Mouse (Mus musculus): ENCODE measurements around the gene Fam207a. TPM values are rescaled to one million over a fixed set of nuclear protein-coding genes. Genes with fewer than 3 reads are reported as not detected.

Gene Fam207a
- polyA plus RNA-seq, 1 experiment = 10.4 TPM

GRCm38 (mm10) chr10:77554918-77555317 lies 39.3 kb upstream of the Fam207a start:
- Histone ChIP-seq H3K27me3 (ENCODE audit: control insufficient read depth, insufficient read depth, low read length) (no peaks in the 10 kb centered on the region), H3K36me3 (ENCODE audit: control insufficient read depth, insufficient read depth, low read length) (no peaks in the 10 kb centered on the region), H3K27ac (ENCODE audit: control insufficient read depth, insufficient read depth, low read depth, low read length) (no peak overlapping the region), H3K4me3 (ENCODE audit: control insufficient read depth, low read depth, low read length) (no peak overlapping the region), H3K4me1 (ENCODE audit: control insufficient read depth, insufficient read depth, low read length) (no peaks in the 10 kb centered on the region)
- TF ChIP-seq CTCF (IDR thresholded peaks at IDR 0.05; ENCODE audit: control insufficient read depth, insufficient read depth, insufficient replicate concordance, low read depth, low read length) (no peak), POLR2A (IDR thresholded peaks at IDR 0.05; ENCODE audit: control insufficient read depth, low read depth, low read length) (no peak)

GRCm38 (mm10) chr10:77553285-77553684 lies 37.7 kb upstream of the Fam207a start:
- Histone ChIP-seq H3K36me3 (ENCODE audit: control insufficient read depth, insufficient read depth, low read length) (no peaks in the 10 kb centered on the region), H3K4me1 (ENCODE audit: control insufficient read depth, insufficient read depth, low read length) (no peaks in the 10 kb centered on the region), H3K4me3 (ENCODE audit: control insufficient read depth, low read depth, low read length) (no peak overlapping the region), H3K27me3 (ENCODE audit: control insufficient read depth, insufficient read depth, low read length) (no peaks in the 10 kb centered on the region), H3K27ac (ENCODE audit: control insufficient read depth, insufficient read depth, low read depth, low read length) (no peak overlapping the region)
- TF ChIP-seq POLR2A (IDR thresholded peaks at IDR 0.05; ENCODE audit: control insufficient read depth, low read depth, low read length) (no peak), CTCF (IDR thresholded peaks at IDR 0.05; ENCODE audit: control insufficient read depth, insufficient read depth, insufficient replicate concordance, low read depth, low read length) (no peak)

- TF ChIP-seq POLR2A (IDR thresholded peaks at IDR 0.05; ENCODE audit: control insufficient read depth, low read depth, low read length) = no peak
- no peak for TF ChIP-seq CTCF (IDR thresholded peaks at IDR 0.05; ENCODE audit: control insufficient read depth, insufficient read depth, insufficient replicate concordance, low read depth, low read length)
- no peaks in the 10 kb centered on the region for H3K36me3 ChIP-seq (ENCODE audit: control insufficient read depth, insufficient read depth, low read length)
- H3K27me3 ChIP-seq (ENCODE audit: control insufficient read depth, insufficient read depth, low read length) = no peaks in the 10 kb centered on the region
- H3K27ac ChIP-seq (ENCODE audit: control insufficient read depth, insufficient read depth, low read depth, low read length) = no peak overlapping the region
- H3K4me1 ChIP-seq (ENCODE audit: control insufficient read depth, insufficient read depth, low read length) = no peaks in the 10 kb centered on the region
- H3K4me3 ChIP-seq (ENCODE audit: control insufficient read depth, low read depth, low read length) = no peak overlapping the region
These were observed 36.6 kb upstream of the Fam207a start for GRCm38 (mm10) chr10:77552162-77552561.

GRCm38 (mm10) chr10:77550874-77551273 lies 35.3 kb upstream of the Fam207a start:
- Histone ChIP-seq H3K36me3 (ENCODE audit: control insufficient read depth, insufficient read depth, low read length) (no peaks in the 10 kb centered on the region), H3K4me1 (ENCODE audit: control insufficient read depth, insufficient read depth, low read length) (no peaks in the 10 kb centered on the region), H3K27ac (ENCODE audit: control insufficient read depth, insufficient read depth, low read depth, low read length) (no peak overlapping the region), H3K4me3 (ENCODE audit: control insufficient read depth, low read depth, low read length) (no peak overlapping the region), H3K27me3 (ENCODE audit: control insufficient read depth, insufficient read depth, low read length) (no peaks in the 10 kb centered on the region)
- no peak for TF ChIP-seq POLR2A (IDR thresholded peaks at IDR 0.05; ENCODE audit: control insufficient read depth, low read depth, low read length)
- no peak for TF ChIP-seq CTCF (IDR thresholded peaks at IDR 0.05; ENCODE audit: control insufficient read depth, insufficient read depth, insufficient replicate concordance, low read depth, low read length)

GRCm38 (mm10) chr10:77548576-77548975 lies 33.0 kb upstream of the Fam207a start:
- Histone ChIP-seq H3K4me3 (ENCODE audit: control insufficient read depth, low read depth, low read length) (no peak overlapping the region), H3K27me3 (ENCODE audit: control insufficient read depth, insufficient read depth, low read length) (no peaks in the 10 kb centered on the region), H3K36me3 (ENCODE audit: control insufficient read depth, insufficient read depth, low read length) (no peaks in the 10 kb centered on the region), H3K4me1 (ENCODE audit: control insufficient read depth, insufficient read depth, low read length) (no peaks in the 10 kb centered on the region), H3K27ac (ENCODE audit: control insufficient read depth, insufficient read depth, low read depth, low read length) (no peak overlapping the region)
- no peak for TF ChIP-seq CTCF (IDR thresholded peaks at IDR 0.05; ENCODE audit: control insufficient read depth, insufficient read depth, insufficient replicate concordance, low read depth, low read length)
- TF ChIP-seq POLR2A (IDR thresholded peaks at IDR 0.05; ENCODE audit: control insufficient read depth, low read depth, low read length) = no peak

- no peaks in the 10 kb centered on the region for H3K4me1 ChIP-seq (ENCODE audit: control insufficient read depth, insufficient read depth, low read length)
- no peak overlapping the region for H3K4me3 ChIP-seq (ENCODE audit: control insufficient read depth, low read depth, low read length)
- H3K36me3 ChIP-seq (ENCODE audit: control insufficient read depth, insufficient read depth, low read length) = no peaks in the 10 kb centered on the region
- H3K27ac ChIP-seq (ENCODE audit: control insufficient read depth, insufficient read depth, low read depth, low read length) = no peak overlapping the region
- no peaks in the 10 kb centered on the region for H3K27me3 ChIP-seq (ENCODE audit: control insufficient read depth, insufficient read depth, low read length)
- no peak for TF ChIP-seq POLR2A (IDR thresholded peaks at IDR 0.05; ENCODE audit: control insufficient read depth, low read depth, low read length)
- no peak for TF ChIP-seq CTCF (IDR thresholded peaks at IDR 0.05; ENCODE audit: control insufficient read depth, insufficient read depth, insufficient replicate concordance, low read depth, low read length)
These were observed 29.3 kb upstream of the Fam207a start for GRCm38 (mm10) chr10:77544916-77545315.

GRCm38 (mm10) chr10:77543226-77543625 lies 27.6 kb upstream of the Fam207a start:
- Histone ChIP-seq H3K27ac (ENCODE audit: control insufficient read depth, insufficient read depth, low read depth, low read length) (no peak overlapping the region), H3K4me1 (ENCODE audit: control insufficient read depth, insufficient read depth, low read length) (no peaks in the 10 kb centered on the region), H3K36me3 (ENCODE audit: control insufficient read depth, insufficient read depth, low read length) (no peaks in the 10 kb centered on the region), H3K27me3 (ENCODE audit: control insufficient read depth, insufficient read depth, low read length) (no peaks in the 10 kb centered on the region), H3K4me3 (ENCODE audit: control insufficient read depth, low read depth, low read length) (no peak overlapping the region)
- peak; percentile 33; the same call in 1 of the 2 replicates for TF ChIP-seq CTCF (IDR thresholded peaks at IDR 0.05; ENCODE audit: control insufficient read depth, insufficient read depth, insufficient replicate concordance, low read depth, low read length)
- TF ChIP-seq POLR2A (IDR thresholded peaks at IDR 0.05; ENCODE audit: control insufficient read depth, low read depth, low read length) = no peak
